Mouse (Mus musculus) CD4-positive helper T cell, adult 2 months (primary cell): ENCODE results near the gene Ccdc84.
"Not testable (repeated sequence)": the region's sequence is repeated elsewhere in the genome, so short reads cannot be mapped to it uniquely, and the experiment has no call there.

Source experiments
- DNase-seq: peaks from one replicate; pipeline ENCODE4 v3.0.0-alpha.2; 2012; ENCODE audit warnings: low read depth, missing footprints, low spot score

Gene Ccdc84

DNA sequence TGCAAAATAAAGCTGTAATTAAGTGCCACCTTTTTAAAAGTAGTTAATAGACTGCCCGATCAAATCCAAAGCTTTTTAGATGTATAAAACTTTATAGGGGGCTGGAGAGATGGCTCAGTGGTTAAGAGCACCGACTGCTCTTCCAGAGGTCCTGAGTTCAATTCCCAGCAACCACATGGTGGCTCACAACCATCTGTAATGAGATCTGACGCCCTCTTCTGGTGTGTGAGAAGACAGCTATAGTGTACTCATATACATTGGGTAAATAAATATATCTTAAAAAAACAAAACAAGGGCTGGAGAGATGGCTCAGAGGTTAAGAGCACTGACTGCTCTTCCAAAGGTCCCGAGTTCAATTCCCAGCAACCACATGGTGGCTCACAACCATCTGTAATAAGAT lies 56.4 kb downstream of the Ccdc84 start:
- DNase-seq, result not testable (repeated sequence)

DNA sequence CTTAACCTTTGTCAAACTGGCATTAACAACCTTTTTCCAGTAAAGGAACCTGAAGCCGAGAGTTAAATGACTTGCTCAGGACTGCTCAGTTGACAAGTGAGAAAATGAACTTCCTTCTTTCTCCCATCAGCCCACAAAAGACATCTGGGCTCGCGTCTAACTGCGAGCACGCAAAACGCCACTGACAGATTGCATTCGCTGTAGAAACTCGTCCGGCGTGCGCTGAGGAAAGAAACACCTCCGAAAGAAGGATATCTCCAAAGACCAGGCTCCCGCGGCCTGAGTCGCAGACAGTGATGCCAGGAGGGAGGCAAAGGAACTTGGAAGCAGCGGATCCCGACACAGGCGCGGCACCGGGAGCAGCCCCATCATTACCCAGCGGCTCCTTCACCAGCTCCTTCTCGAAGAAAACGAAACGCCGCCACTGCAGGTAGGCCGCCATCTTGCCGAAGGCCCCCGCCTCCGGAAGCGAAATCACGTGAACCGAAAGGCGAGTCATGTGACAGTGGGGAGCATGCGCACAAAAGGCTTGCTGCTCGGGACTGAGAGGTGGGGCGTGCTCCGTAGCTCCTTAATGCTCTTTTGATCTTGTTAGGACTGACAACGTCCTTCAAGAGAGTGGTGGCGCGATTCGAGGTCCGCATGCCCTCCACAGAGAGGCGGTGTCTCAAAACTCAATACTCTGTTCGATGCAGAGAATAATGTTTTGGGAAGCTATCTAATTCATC lies 57.0 kb downstream of the Ccdc84 start, which contains the start of gene Vps11:
TSS of gene Vps11 (minus strand) at position 481 of the 728 bp plus-strand sequence.
- peak; percentile 97 for DNase-seq
